Mouse (Mus musculus): ENCODE measurements around the gene Akap9.

DNA sequence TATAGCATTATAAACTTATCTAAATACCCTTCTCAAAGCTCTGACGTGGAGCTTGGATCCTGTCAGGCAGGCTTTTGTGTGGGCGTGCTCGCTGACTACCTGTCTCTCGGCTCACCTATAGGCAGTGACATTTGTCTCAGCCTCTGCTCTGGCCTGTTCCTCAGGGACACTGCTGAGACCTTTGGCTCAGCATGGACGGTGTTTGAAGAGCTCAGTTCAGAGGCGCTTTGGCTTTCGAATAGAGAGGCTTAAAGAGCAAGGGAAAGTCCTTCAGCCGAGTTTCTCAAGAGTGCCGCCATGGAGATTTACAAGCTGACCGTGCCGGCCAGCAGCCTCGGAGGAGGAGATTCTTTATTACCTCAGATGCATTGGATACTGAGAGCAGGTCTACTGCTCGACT, 95.3 kb downstream of the Akap9 start:
- TF ChIP-seq CTCF (conservative IDR thresholded peaks at IDR 0.05; ENCODE audit: low read length) (no peak), POU5F1 (IDR thresholded peaks at IDR 0.05; ENCODE audit: borderline replicate concordance, low read length) (no peak), NANOG (IDR thresholded peaks at IDR 0.05; ENCODE audit: borderline replicate concordance, low read length) (no peak)

Measured in E14TG2a.4 (cell line).